Mouse (Mus musculus): Measurements from ENCODE around the gene Zc3h18. TPM values are rescaled to one million over a fixed set of nuclear protein-coding genes. Genes with fewer than 3 reads are reported as not detected.
A peak's percentile ranks its signal among the peaks of the same experiment; 100 is the strongest.

Zc3h18 gene
- polyA plus RNA-seq, 1 experiment from 2014 or later, result 47.4 TPM

DNA sequence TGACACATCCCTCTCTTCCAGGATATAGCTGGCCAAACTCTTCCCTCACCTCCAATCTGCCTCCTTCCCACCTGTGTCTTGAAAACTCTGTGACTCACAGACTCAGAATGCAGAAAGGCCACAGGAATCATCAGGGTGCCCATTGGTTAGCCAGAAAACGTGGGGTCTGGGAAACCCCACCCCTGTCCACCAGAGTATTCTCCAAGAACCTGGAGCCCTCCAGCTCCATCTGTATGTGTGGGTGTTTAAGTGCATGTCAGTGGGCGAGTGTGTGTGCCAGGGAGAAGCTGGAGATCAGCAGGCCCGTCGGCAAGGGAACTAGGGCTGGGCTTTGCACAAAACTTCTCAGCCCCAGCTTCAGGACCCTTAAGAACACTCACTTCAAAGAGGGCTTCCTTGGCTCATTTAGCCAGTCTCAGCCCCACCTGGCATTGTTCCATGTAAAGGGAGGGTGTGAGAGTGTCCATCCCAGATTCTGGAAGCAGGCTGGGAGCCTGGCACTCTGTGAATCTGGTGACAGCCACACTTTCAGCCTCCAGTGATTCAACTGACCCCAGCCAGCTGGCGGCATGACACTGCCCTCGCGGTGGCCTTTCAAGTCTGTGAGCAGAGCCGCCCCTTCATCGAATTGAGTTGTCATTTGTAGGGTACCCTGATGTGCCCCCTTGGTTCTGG, 43.6 kb downstream of the Zc3h18 start:
- 0 out of 2 replicates have a peak overlapping the region, but pooled peaks have one; percentile 10 for H3K27ac ChIP-seq
- H3K4me3 ChIP-seq, result no peak overlapping the region
- no peaks in the 10 kb centered on the region for H3K9me3 ChIP-seq (replicated peaks)
- no peak for ATAC-seq
- H3K9ac ChIP-seq, result no peak overlapping the region
- no peaks in the 10 kb centered on the region for H3K27me3 ChIP-seq
- no peaks in the 10 kb centered on the region for H3K4me1 ChIP-seq
- 70% methylated on average over 9 of the region's 9 CpGs for WGBS
- peaks cover 45% of the 10 kb centered on the region for H3K36me3 ChIP-seq (ENCODE audit: poor library complexity, severe bottlenecking)
- H3K4me2 ChIP-seq, result no peak overlapping the region

DNA sequence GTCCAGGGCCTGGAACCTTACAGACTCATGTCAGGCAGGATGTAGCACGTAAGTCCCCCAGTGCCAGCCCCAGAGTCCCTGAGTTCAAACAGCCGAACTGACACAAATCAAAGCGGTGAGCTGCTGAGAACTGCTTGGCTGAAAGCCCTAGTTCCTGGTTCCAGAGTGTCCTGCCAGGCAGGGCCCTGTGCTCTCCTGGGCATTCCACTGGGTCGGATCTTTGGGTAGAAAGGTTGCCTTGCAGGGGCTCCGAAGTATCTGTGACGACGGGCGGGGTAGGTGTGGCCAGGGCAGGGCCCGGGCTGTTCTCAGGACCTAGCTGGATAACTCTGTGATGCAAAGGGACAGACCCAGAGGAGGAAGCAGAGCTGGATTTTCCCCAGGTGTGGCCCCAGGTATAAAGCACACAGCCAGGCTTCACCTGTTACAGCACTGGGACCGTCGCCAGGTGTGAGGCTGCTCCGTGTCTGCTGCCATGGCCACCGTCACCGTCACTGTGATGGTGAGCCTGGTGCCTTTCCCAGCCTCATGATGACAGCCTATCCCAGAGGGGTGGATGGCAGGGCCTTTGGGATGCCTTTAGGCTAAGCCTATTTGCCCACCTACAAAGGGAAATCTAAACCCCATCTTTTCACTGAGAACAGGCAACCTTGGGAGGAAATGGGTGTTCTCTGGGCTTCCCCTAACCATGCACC, 45.1 kb downstream of the Zc3h18 start, which contains the start of gene Il17c:
Gene Il17c (plus strand): TSS at position 645 of the 695 bp plus-strand sequence.
- no peak within 1 kb of the TSS for H3K9ac ChIP-seq
- H3K9me3 ChIP-seq (replicated peaks), result no peaks in the 10 kb centered on the region
- no peak within 1 kb of the TSS for H3K4me2 ChIP-seq
- no peaks in the 10 kb centered on the region for H3K27me3 ChIP-seq
- 88% methylated on average over 14 of the region's 14 CpGs for WGBS
- no peak within 1 kb of the TSS for H3K4me3 ChIP-seq
- H3K27ac ChIP-seq, result no peak within 1 kb of the TSS
- no peak for ATAC-seq
- peaks cover 30% of the 10 kb centered on the region for H3K36me3 ChIP-seq (ENCODE audit: poor library complexity, severe bottlenecking)
- H3K4me1 ChIP-seq, result no peaks in the 10 kb centered on the region

- no peak overlapping the region for H3K27ac ChIP-seq
- no peak for ATAC-seq
- no peaks in the 10 kb centered on the region for H3K9me3 ChIP-seq (replicated peaks)
- no peaks in the 10 kb centered on the region for H3K4me1 ChIP-seq
- H3K4me2 ChIP-seq, result no peak overlapping the region
- no peaks in the 10 kb centered on the region for H3K27me3 ChIP-seq
- H3K9ac ChIP-seq, result no peak overlapping the region
- WGBS, result 90% methylated on average over 24 of the region's 24 CpGs
- H3K4me3 ChIP-seq, result no peak overlapping the region
- peaks cover 15% of the 10 kb centered on the region for H3K36me3 ChIP-seq (ENCODE audit: poor library complexity, severe bottlenecking)
Observed at GRCm38 (mm10) chr8:122423217-122423616, 46.8 kb downstream of the Zc3h18 start.

- Histone ChIP-seq H3K4me1 (no peaks in the 10 kb centered on the region), H3K36me3 (ENCODE audit: poor library complexity, severe bottlenecking) (peaks cover 10% of the 10 kb centered on the region), H3K27ac (no peak overlapping the region; the same call in 1 of the 2 replicates), H3K4me2 (no peak overlapping the region), H3K9ac (no peak overlapping the region), H3K9me3 (replicated peaks) (no peaks in the 10 kb centered on the region), H3K4me3 (no peak overlapping the region), H3K27me3 (no peaks in the 10 kb centered on the region)
- WGBS, result 58% methylated on average over 5 of the region's 5 CpGs
- no peak for ATAC-seq
Observed at GRCm38 (mm10) chr8:122423659-122424058, 47.2 kb downstream of the Zc3h18 start.

DNA sequence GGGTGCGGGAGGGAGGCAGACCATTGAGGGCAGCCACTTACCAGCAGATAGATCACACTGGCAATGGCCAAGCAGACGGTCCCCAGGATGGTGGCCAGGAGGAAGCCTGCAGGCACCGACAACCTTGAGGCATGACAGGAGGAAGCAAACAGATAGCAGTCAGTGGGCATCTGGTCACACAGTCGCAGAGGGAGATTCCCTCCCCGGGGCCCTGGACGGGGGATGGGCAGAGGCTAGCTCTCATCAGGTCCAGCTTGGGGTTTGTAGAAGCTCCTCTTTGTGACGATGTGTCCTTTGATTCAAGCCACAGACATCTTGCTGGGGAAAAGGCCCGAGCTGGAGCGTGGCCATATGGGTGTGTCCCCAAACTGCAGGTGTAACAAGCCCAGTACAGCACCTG, 49.7 kb downstream of the Zc3h18 start:
- no peak overlapping the region for H3K4me3 ChIP-seq
- H3K27ac ChIP-seq, result no peak overlapping the region
- H3K4me2 ChIP-seq, result no peak overlapping the region
- H3K4me1 ChIP-seq, result no peaks in the 10 kb centered on the region
- no peak overlapping the region for H3K9ac ChIP-seq
- no peaks in the 10 kb centered on the region for H3K27me3 ChIP-seq
- ATAC-seq, result no peak
- no peaks in the 10 kb centered on the region for H3K36me3 ChIP-seq (ENCODE audit: poor library complexity, severe bottlenecking)
- 87% methylated on average over 9 of the region's 9 CpGs for WGBS
- no peaks in the 10 kb centered on the region for H3K9me3 ChIP-seq (replicated peaks)

- Histone ChIP-seq H3K4me1 (peaks cover 10% of the 10 kb centered on the region), H3K36me3 (ENCODE audit: poor library complexity, severe bottlenecking) (no peaks in the 10 kb centered on the region), H3K27me3 (no peaks in the 10 kb centered on the region; the same call in 1 of the 2 replicates), H3K9me3 (replicated peaks) (no peaks in the 10 kb centered on the region), H3K9ac (no peak overlapping the region), H3K4me3 (no peak overlapping the region), H3K27ac (no peak overlapping the region), H3K4me2 (no peak overlapping the region)
- WGBS, result 91% methylated on average over 7 of the region's 7 CpGs
- no peak for ATAC-seq
Observed at GRCm38 (mm10) chr8:122427607-122428006, 51.2 kb downstream of the Zc3h18 start.

DNA sequence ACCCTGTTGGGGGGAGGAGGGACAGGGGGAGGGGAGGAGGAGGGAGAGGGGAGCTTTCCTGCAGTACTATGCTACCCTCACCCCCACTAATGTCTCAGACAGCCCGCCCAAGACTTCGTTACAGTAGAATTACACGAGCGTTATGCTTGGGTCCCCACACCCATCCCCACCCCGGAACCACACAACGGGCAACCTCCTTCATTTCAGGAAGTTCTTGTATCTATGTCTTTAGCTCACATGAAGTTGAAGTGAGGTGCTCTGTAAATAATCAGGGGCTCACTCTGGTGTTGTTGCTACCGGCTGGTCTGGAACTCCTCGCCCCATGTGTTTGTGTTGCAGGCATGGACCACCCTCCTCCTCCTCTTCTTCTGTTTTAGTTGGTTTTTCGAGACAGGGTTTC, 51.8 kb downstream of the Zc3h18 start:
- Histone ChIP-seq H3K27ac (no peak overlapping the region), H3K4me1 (peaks cover 16% of the 10 kb centered on the region), H3K36me3 (ENCODE audit: poor library complexity, severe bottlenecking) (no peaks in the 10 kb centered on the region), H3K4me3 (no peak overlapping the region), H3K27me3 (no peaks in the 10 kb centered on the region; the same call in 1 of the 2 replicates), H3K9ac (no peak overlapping the region), H3K4me2 (no peak overlapping the region), H3K9me3 (replicated peaks) (no peaks in the 10 kb centered on the region)
- WGBS, result 91% methylated on average over 9 of the region's 9 CpGs
- ATAC-seq, result no peak

- H3K9ac ChIP-seq, result no peak overlapping the region; the same call in 1 of the 2 replicates
- H3K4me1 ChIP-seq, result peaks cover 16% of the 10 kb centered on the region
- H3K4me2 ChIP-seq, result no peak overlapping the region
- H3K27ac ChIP-seq, result no peak overlapping the region
- no peak for ATAC-seq
- WGBS, result 89% methylated on average over 10 of the region's 10 CpGs
- no peaks in the 10 kb centered on the region; the same call in 1 of the 2 replicates for H3K27me3 ChIP-seq
- H3K9me3 ChIP-seq (replicated peaks), result peaks cover under 1% of the 10 kb centered on the region; the same call in 1 of the 2 replicates
- no peak overlapping the region for H3K4me3 ChIP-seq
- peaks cover 19% of the 10 kb centered on the region for H3K36me3 ChIP-seq (ENCODE audit: poor library complexity, severe bottlenecking)
Observed at GRCm38 (mm10) chr8:122430058-122430636, 53.7 kb downstream of the Zc3h18 start.

DNA sequence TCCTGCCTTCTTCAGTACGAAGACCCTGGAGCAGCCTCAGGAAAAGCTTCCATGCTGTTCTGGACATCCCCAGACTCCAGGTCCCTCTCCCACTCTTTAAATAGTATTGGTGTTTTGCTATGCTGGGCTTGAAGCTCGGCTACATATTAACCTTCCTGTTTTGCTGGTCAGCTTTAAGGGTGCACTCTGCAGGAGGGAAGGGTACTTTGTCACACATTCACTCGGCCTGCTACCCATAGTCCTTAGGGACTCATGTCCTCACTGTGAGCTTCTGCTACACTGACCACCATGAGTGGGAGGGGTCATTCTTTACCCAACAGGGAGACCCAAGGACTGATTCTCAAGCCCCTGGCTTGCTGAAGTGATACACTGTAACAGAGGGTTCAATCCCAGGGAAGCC, 54.2 kb downstream of the Zc3h18 start:
- Histone ChIP-seq H3K36me3 (ENCODE audit: poor library complexity, severe bottlenecking) (peaks cover 24% of the 10 kb centered on the region), H3K9ac (no peak overlapping the region), H3K9me3 (replicated peaks) (peaks cover 5% of the 10 kb centered on the region; the same call in 1 of the 2 replicates), H3K27me3 (no peaks in the 10 kb centered on the region; the same call in 1 of the 2 replicates), H3K4me1 (peaks cover 16% of the 10 kb centered on the region), H3K4me2 (no peak overlapping the region), H3K4me3 (no peak overlapping the region), H3K27ac (no peak overlapping the region)
- ATAC-seq, result no peak
- WGBS, result 84% methylated on average over 3 of the region's 3 CpGs

DNA sequence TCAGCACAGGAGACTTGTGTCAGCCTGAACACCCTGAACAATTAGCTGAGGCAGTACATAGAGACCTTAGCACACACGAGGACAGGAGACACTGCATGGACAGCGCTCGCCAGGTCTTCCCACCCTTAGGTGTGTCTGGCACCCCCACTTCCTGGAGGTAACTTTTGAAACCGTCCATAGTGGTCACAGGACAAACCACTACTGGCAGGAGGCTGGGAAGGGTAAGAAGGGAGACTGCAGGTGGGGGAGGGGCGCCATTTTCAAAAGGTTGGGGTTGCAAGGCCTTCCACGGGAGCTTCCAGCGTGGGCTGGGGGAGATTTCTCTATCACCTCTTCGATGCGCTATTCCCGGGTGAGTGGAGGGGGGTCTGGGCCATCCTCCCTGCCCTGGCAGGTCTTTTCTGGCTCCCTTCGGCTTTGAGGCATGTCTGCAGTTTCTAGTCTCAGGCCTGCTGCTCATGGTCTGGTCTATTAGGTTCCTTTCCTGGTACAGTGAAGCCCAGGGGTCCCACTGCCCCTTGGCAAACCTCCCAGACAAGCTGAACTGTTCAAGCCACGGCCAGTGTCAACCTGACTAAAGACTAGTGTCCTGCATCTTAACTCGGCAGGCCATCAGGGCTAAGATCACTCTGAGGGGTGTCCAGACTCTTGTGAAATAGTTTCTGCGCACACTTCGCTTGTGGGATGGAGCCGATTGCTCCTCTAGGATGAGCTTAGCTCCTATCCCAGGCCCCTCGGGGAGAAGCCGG, 55.5 kb downstream of the Zc3h18 start:
- peak overlapping the region; percentile 40 for H3K4me3 ChIP-seq
- peaks cover 5% of the 10 kb centered on the region; the same call in 1 of the 2 replicates for H3K9me3 ChIP-seq (replicated peaks)
- peaks cover 16% of the 10 kb centered on the region for H3K4me1 ChIP-seq
- H3K27me3 ChIP-seq, result no peaks in the 10 kb centered on the region; the same call in 1 of the 2 replicates
- peaks cover 36% of the 10 kb centered on the region for H3K36me3 ChIP-seq (ENCODE audit: poor library complexity, severe bottlenecking)
- 35% methylated on average over 18 of the region's 18 CpGs for WGBS
- H3K9ac ChIP-seq, result peak overlapping the region; percentile 64
- peak overlapping the region; percentile 77 for H3K4me2 ChIP-seq
- H3K27ac ChIP-seq, result no peak overlapping the region
- no peak for ATAC-seq

- Histone ChIP-seq H3K4me2 (peak within 1 kb of the TSS; percentile 77), H3K36me3 (ENCODE audit: poor library complexity, severe bottlenecking) (peaks cover 44% of the 10 kb centered on the region), H3K9ac (peak within 1 kb of the TSS; percentile 64), H3K27me3 (no peaks in the 10 kb centered on the region; the same call in 1 of the 2 replicates), H3K27ac (no peak within 1 kb of the TSS), H3K9me3 (replicated peaks) (peaks cover 5% of the 10 kb centered on the region; the same call in 1 of the 2 replicates), H3K4me3 (peak within 1 kb of the TSS; percentile 40), H3K4me1 (peaks cover 16% of the 10 kb centered on the region)
- ATAC-seq, result peak; percentile 87
- 5% methylated on average over 45 of the region's 45 CpGs for WGBS
Observed at GRCm38 (mm10) chr8:122432443-122433268, 56.2 kb downstream of the Zc3h18 start, which contains the start of gene Cyba. TSS of gene Cyba (minus strand) at chr8:122432930.

Data from forebrain, embryonic 13.5 days (tissue).